Mouse (Mus musculus) bone marrow macrophage, adult 2 months (primary cell): ENCODE measurements around the gene Rap1gap2.

Source experiments
- CTCF ChIP-seq: IDR thresholded peaks from 2 replicates; pipeline ENCODE4 v1.5.1; 2012; ENCODE audit warnings: low read depth, mild to moderate bottlenecking, low read length, moderate library complexity
- POLR2A ChIP-seq: IDR thresholded peaks from 2 replicates; pipeline ENCODE4 v1.6.1; 2012; ENCODE audit warnings: mild to moderate bottlenecking, low read depth, low read length, borderline replicate concordance

- TF ChIP-seq CTCF, result no peak
- no peak for TF ChIP-seq POLR2A
These were observed 27.5 kb upstream of the Rap1gap2 start for GRCm38 (mm10) chr11:74637971-74638790.
